Mouse (Mus musculus): Measurements from ENCODE around the gene Rcor2.

DNA sequence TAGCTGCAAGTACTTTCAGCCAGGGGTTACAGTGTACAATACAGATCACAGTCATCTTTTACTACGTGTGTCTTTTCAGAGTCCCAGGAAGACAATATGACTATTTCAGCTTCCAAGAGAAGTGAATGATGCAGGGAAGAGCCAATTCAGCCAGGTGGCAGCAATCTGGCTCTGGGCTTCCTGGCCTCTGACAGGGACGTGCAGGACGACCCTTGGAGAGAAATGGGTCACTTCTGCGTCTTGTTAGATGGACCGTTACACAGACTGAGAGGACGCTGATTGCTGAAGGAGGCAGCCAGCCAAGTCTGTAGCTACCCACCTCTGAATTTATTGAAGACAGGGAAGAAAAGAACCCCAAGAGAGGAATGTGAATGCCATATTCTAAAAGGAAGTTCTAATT, 36.7 kb downstream of the Rcor2 start:
- TF ChIP-seq TAL1 (IDR thresholded peaks at IDR 0.05; ENCODE audit: low read length) (no peak), GATA1 (IDR thresholded peaks at IDR 0.05; ENCODE audit: low read length) (no peak)

Measured in erythroblast, embryonic 14.5 days (primary cell).